Mouse (Mus musculus) cortical plate, adult 2 months (tissue): Measurements from ENCODE around the gene Slit1. TPM values are rescaled to one million over a fixed set of nuclear protein-coding genes. Genes with fewer than 3 reads are reported as not detected.

Experiments
- H3K27ac ChIP-seq: fragments of 200-500 bp; 2 replicates; pipeline ENCODE4 v1.5.1; 2012; ENCODE audit warnings: low read length, control low read depth, inconsistent platforms; ENCODE audit not compliant: insufficient read depth
- H3K4me1 ChIP-seq: fragments of 200-500 bp; 2 replicates; pipeline ENCODE4 v1.6.1; 2011; ENCODE audit warnings: low read length; ENCODE audit not compliant: control insufficient read depth, insufficient read depth
- H3K4me3 ChIP-seq: fragments of 200-500 bp; 2 replicates; pipeline ENCODE4 v1.5.1; 2011; ENCODE audit warnings: mild to moderate bottlenecking, low read length, control low read depth; ENCODE audit not compliant: insufficient read depth
- CTCF ChIP-seq: fragments of 200-500 bp; IDR thresholded peaks from 2 replicates; pipeline ENCODE4 v1.5.1; 2011; ENCODE audit warnings: mild to moderate bottlenecking, control low read depth, low read length; ENCODE audit not compliant: insufficient read depth; ENCODE audit errors: extremely low read depth
- POLR2A ChIP-seq: fragments of 200-500 bp; IDR thresholded peaks from 2 replicates; pipeline ENCODE4 v1.6.1; 2011; ENCODE audit warnings: mild to moderate bottlenecking, low read length, control low read depth; ENCODE audit not compliant: insufficient read depth; ENCODE audit errors: extremely low read depth
- polyA plus RNA-seq: library from polyadenylated mRNA; depleted of rRNA; stranded (reverse); fragments of >200 nt; gene quantifications from 2 replicates; pipeline ENCODE4 v1.2.3, GENCODE M21; 2012

Slit1 gene
- polyA plus RNA-seq, 1 experiment: 20.3 TPM

- Histone ChIP-seq H3K4me1 (0 out of 2 replicates have a peak, but pooled peaks cover 2% of the 10 kb centered on the region), H3K27ac (no peak overlapping the region), H3K4me3 (no peak overlapping the region)
- TF ChIP-seq CTCF (no peak), POLR2A (no peak)
Measured at GRCm38 (mm10) chr19:41725491-41725890, 18.0 kb downstream of the Slit1 start.

GRCm38 (mm10) chr19:41724831-41725470 is 18.5 kb downstream of the Slit1 start:
- no peak overlapping the region for H3K27ac ChIP-seq
- TF ChIP-seq POLR2A (no peak), CTCF (no peak)
- 0 out of 2 replicates have a peak, but pooled peaks cover 2% of the 10 kb centered on the region for H3K4me1 ChIP-seq
- no peak overlapping the region for H3K4me3 ChIP-seq

DNA sequence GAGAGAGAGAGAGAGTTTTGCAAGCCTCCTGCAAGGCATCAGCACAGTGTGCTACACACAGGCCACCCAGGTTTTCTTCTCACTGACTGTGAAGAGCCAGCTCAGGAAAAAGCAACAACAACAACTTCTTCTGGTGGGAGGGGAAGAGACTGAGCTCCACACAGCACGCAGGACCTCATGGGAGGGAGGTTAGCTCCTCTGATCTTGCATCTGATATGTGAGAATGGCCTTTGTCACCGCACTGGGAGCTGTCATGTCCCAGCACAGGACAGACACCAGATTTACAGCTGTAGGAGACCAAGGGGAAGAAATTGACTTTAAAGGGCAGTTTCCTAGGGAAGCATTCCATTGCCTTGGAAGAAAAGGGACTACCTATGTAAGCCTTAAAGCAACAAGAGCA is 20.1 kb downstream of the Slit1 start:
- Histone ChIP-seq H3K4me3 (no peak overlapping the region), H3K27ac (no peak overlapping the region), H3K4me1 (0 out of 2 replicates have a peak, but pooled peaks cover 2% of the 10 kb centered on the region)
- TF ChIP-seq CTCF (no peak), POLR2A (no peak)

DNA sequence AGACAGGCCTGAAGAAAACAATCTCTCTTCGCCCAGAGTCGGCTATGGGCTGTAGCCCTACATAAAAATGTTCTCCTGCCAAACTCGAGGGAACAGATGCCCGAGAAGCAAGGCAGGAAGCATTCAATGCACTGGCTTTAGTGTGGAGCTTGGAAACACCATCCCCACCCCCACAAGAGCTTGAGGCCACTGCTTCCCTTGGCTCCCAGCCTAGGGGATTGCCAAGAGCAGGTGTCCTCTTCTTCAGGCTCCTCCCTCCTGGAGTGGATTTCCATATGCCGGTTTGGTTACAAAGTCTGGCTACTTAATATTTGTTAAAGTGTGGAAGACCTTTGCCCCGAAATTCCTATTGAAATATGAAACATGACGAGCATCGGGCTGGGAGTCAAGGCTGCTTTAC is 24.0 kb downstream of the Slit1 start:
- H3K4me3 ChIP-seq: no peak overlapping the region
- no peak for TF ChIP-seq CTCF
- no peak overlapping the region for H3K27ac ChIP-seq
- 0 out of 2 replicates have a peak, but pooled peaks cover 2% of the 10 kb centered on the region for H3K4me1 ChIP-seq

GRCm38 (mm10) chr19:41716233-41717218 is 26.9 kb downstream of the Slit1 start:
- H3K27ac ChIP-seq: no peak overlapping the region
- peaks cover under 1% of the 10 kb centered on the region; the same call in 1 of the 2 replicates for H3K4me1 ChIP-seq
- no peak for TF ChIP-seq POLR2A
- no peak for TF ChIP-seq CTCF
- no peak overlapping the region for H3K4me3 ChIP-seq

DNA sequence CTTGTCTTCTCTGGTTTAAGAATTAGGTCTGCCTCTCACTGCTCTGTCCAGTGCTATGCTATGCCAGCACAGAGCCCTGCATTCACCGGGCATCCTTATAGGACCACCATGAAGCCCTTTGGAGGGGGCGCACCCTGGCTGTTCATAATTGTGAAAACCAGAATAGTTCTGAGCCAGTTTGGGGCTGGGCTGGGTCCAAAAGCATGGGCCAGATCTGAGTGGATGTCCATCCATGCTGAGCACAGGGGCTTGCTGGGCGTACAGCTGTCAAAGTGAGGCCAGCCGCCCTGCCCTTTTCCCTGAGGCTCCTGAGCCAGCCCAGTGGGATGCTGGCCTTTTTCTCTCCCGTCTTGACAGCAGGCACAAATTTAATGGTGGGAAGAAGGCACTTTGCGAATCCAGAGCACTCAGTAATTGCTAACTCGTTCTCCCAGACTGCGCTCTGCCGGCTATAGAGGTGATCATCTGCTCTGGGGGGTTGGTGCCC is 29.0 kb downstream of the Slit1 start:
- no peak for TF ChIP-seq POLR2A
- TF ChIP-seq CTCF: no peak
- H3K4me3 ChIP-seq: no peak overlapping the region
- H3K4me1 ChIP-seq: peaks cover 2% of the 10 kb centered on the region; the same call in 1 of the 2 replicates
- H3K27ac ChIP-seq: no peak overlapping the region

GRCm38 (mm10) chr19:41712829-41713228 is 30.6 kb downstream of the Slit1 start:
- Histone ChIP-seq H3K4me1 (peaks cover 2% of the 10 kb centered on the region), H3K27ac (no peak overlapping the region), H3K4me3 (no peak overlapping the region)
- TF ChIP-seq POLR2A (no peak), CTCF (no peak)

GRCm38 (mm10) chr19:41711665-41712064 is 31.8 kb downstream of the Slit1 start:
- Histone ChIP-seq H3K4me3 (no peak overlapping the region), H3K27ac (no peak overlapping the region), H3K4me1 (peaks cover 4% of the 10 kb centered on the region)
- TF ChIP-seq CTCF (no peak), POLR2A (no peak)

DNA sequence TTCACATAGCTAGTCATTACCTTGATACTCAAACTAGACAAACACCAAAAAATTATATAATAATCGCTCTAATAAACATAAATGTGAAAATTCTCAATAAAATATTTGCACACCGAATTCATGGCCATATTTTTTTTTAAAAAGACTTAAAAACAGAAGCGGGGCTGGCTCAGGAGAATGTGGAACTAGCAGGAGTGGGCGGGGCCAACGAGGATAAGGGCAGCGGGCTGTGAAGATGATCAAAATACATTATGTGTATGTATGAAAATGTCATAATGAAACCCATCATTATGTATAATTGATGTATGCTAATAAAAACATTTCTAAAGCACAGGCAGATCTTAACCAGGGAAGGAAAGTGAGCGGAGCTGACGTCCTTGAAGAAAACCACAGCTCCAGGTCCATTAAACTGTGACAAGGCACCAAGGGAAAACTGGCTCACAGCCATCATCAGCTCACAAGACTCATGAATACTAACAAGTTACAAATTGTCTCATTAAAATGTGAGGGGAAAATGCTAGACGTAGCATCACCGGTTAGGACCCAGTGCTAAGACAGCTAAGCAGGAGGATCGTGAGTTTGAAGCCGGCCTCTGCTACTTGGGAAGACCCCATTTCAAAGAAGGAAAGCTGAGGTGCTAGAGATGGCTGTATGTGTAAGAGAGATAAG is 33.8 kb downstream of the Slit1 start:
- H3K4me3 ChIP-seq: no peak overlapping the region
- no peak overlapping the region for H3K27ac ChIP-seq
- peaks cover 4% of the 10 kb centered on the region for H3K4me1 ChIP-seq
- no peak for TF ChIP-seq CTCF
- TF ChIP-seq POLR2A: no peak
